Mouse (Mus musculus): ENCODE measurements around the gene Slc4a1.

Gene Slc4a1

DNA sequence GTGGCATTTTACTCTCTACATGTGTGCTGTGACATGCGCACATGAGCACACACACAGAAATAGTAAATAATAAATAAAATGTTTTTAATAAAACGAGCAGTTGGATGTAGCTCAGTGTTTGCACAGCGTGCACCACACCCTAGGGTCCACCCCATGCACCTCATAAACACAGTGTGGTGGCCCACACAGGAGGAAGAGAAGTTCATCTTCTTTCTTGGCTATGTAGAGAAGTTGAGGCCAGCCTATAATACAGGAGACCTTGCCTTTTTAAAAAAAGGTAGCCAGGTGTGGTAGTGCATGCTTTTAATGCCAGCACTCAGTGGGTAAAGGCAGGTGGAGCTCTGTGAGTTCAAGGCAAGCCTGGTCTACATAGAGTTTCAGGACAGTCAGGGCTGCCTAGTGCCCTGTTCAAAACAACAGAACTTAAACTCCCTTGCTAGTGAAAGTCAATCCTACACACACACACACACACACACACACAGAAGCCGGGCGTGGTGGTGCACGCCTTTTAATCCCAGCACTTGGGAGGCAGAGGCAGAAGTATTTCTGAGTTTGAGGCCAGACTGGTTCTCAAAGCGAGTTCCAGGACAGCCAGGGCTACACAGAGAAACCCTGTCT lies 8.2 kb upstream of the Slc4a1 start:
- DNase-seq (ENCODE audit: low read depth) = no peak

DNA sequence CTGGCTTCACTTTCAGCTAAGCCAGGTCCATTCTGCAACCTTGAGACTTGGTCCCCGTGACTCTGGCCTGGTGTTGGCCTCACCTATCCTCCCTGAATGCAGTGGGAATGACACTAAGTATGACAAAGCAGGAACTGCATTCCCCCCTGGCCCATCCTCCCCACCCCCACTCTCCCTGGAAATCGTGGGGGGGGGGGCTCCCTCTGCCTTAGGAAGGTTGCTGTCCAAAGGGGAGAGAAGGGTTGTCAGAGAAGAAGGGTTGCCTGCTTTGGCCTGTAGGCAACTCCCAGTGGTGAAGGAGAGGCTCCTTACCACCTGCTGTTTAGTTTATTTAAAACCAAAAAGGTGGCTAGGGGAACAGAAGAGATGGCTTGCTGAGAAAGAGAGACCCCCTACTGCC lies 7.6 kb upstream of the Slc4a1 start:
- DNase-seq (ENCODE audit: low read depth) = no peak

DNA sequence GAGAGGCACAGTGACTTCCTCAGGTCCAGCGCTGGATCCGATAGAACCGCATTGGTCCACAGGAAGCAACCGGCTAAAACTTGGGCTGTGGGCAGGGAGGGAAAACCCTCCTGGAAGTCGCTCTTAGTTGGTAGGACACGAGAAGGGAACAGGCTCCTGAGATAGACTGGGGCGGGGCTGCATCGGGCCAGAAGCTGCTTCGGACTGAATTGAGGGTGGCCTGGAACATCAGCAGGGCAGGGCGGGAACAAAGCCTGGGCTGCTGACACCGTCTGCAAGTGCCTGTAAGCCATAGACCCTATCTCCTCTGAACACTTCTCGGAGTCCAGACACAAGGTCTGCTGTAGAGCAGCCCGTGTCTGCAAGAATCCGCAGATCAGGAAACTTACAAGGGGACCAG lies 6.9 kb upstream of the Slc4a1 start:
- DNase-seq (ENCODE audit: low read depth) = no peak

DNA sequence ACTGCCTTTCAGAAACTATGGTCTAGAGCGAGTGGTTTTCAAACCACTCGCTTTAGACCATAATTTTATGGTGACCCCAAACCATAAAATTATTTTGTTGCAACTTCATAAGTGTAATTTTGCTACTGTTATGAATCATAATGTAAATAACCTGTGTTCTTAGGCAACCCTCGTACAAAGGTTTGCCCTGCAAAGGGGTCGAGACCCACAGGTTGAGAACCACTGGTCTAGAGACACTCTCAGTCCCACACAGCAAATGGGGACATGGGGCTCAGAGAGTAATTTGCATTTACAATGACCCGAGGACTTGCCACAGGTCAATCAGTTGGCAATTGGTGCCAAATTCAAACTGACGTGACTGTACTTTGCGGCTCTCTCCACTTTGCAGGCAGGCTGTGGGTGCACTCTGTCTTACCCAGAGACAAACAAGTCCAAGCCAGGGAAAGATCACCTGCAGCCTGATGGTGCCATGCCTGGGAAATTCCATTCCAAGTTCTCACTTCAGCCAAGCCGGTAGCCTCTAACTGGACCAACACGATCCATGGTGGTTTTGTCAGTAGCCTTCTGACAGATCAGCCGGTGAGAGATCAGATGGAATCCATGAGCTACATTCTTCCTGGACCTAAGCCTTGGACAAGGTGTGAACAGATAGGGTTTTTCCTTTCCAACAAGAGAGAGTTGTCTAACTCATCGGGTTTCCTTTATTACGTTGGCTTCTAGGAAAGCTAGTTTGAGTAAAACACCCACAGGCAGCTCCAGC lies 6.1 kb upstream of the Slc4a1 start:
- DNase-seq (ENCODE audit: low read depth) = no peak

DNA sequence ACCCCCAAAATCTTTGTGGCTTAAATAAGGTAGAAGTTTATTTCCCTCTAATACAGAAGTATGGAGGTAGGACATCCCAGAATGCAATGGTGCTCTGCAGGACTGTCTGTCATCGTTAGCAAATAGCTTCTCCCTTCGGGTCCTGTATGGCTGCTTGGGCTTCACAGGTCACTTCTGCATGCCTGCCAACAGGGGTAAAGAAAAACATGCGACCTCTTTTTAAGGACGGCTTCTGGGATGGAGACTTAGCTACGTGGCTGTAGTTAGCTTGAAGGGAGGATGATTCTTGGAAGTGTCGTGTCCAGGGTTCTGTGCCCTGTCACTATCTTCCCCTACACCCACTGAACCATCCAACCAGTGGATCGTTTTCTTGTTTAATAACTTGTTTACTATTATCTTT lies 4.3 kb upstream of the Slc4a1 start:
- no peak for DNase-seq (ENCODE audit: low read depth)

DNA sequence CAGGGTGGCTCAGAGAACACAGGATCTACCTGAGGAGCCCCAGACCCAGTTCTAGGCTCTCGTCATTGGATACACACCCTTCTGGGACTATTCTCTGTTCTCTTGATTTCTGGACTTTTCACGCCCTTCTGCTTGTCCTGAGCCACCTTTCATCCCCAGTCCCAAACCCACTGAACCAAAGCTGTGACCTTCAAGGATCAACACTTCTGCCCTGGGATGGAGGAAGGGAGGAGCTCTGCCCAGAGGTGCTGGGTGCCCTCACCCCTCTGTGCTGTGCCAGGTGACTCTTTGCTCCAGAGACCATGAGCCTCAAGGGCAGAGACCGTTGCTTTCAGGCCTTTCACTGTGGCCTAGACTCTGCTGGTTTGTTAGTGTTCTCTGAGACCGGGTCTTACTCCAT lies 3.3 kb upstream of the Slc4a1 start:
- DNase-seq (ENCODE audit: low read depth) = no peak

DNA sequence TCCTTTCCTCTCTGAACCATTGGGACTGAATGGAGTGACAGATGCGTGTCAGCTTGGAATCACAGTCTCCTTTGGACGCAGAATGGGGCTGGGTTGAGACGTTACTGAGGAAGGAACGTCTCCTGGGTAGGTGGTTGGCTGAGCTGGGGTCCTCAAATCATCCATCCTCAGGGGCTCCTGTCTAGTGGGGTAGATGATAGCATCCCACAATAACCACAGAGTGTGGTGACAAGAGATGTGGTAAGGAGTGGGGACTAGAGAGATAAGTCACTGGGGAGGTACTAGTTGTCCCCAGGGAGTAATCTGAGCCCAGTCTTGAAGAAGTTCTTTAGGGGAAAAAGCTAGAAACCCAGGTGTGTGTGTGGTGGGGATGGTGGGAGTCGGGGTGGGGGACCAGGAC lies 2.3 kb upstream of the Slc4a1 start:
- DNase-seq (ENCODE audit: low read depth) = no peak

DNA sequence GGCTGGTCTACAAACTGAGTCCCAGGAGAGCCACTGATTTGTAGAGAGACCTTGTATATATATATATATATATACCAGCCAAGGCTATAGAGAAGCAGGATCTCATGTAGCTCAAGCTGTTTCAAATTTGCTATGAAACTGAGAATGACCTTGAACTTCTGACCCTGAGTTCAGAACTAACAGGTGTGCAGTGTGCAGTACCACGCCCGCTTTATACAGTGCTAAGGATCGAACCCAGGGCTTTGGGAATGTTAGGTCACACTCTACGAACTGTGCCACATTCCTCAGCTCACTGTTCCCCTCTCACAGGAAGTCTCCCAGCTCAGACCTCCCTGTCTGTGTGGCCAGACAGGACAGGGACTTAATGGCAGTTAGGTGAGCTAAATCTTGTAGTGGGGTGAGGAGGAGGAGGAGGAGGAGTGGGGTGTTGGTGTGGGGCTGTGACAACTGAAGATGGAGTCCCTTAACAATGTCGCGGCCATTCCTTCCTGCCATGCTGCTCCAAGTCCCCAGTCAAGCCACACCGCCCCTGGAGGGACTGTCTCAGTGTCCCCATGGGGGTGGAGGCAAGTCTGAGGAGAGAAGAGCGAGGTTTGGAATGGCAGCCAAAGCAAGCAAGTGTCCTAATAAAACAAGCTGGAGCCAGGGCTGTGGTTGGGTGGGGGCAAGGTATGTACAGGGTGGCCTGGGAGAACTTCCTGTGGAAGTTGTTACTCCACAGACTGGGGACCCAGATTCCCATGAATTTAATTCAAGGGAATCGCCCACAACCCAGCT lies 1.7 kb upstream of the Slc4a1 start:
- DNase-seq (ENCODE audit: low read depth) = no peak

DNA sequence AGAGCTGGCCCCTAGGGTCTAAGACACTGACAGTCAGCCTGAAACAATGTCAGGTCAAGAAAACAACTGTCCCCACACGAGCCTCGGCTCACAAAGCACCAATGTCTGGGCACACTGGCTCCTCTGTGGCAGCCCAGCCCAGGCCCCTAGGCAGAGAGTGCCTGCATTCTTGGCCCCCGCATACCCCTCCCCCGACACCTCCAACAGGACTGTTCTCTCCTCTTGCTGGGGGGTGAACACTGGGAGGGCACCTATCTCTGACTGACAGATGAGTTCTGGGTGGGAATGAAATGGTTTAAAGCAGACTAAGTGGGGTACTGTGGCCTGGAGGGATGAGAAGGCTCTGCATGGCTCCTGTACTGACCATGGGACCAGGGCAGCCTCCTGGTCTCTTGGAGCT lies 304 bp downstream of the Slc4a1 start:
- DNase-seq (ENCODE audit: low read depth) = no peak

DNA sequence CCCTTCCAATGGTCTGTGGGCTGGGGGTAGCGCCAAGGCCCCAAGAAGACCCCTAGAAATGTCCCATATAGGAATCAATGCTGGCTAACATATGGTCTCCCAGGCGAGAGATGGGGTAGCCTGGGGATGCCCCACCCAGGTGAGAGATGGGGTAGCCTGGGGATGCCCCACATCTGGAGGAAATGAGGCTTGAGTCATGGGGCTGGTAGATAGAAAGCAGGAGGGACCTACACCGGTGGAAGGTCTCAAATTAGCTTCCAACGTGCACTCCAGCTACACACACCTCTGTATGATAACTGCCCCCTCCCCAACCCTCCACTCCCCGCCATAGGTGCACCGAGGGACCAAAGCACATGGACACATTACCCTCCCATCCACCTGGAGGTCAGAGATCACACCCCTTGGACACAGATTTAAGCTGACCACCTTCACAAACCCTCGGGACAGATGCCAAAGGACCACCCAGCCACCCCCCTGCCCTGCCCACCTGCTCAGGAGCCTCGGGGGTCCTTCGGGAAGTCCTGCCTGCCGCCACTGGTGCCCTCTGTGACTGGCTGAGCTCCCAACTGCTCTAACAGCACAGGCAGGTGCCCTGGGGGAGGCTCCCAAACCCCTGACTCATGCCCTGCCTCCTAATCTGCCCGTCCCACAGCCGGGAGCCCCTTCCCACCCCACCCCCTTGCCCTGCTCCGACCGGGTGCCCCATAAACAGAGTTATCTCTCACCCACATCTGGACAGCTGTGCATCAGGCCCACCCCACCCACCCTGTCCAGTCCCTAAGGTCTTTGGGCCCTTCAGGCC lies 1.2 kb downstream of the Slc4a1 start:
- DNase-seq (ENCODE audit: low read depth) = no peak

DNA sequence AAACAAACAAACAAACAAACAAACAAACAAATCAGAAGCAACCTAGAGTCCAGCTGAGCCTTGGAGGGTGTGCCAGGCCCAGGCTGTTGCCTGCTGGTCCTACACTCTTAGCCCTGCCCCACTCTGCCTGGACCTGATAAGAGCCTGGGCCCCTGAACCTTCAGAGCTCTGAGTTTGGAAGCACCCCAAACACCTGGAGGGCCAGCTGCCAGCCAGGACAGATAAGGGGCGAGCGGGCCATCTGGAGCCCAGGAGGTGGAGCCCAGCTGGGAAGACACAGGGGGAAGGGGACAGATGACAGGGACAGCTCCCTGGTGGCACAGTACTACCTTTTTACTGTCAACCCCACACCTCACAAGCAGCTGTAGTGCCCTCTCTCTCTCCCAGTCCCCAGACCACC lies 2.4 kb downstream of the Slc4a1 start:
- no peak for DNase-seq (ENCODE audit: low read depth)

DNA sequence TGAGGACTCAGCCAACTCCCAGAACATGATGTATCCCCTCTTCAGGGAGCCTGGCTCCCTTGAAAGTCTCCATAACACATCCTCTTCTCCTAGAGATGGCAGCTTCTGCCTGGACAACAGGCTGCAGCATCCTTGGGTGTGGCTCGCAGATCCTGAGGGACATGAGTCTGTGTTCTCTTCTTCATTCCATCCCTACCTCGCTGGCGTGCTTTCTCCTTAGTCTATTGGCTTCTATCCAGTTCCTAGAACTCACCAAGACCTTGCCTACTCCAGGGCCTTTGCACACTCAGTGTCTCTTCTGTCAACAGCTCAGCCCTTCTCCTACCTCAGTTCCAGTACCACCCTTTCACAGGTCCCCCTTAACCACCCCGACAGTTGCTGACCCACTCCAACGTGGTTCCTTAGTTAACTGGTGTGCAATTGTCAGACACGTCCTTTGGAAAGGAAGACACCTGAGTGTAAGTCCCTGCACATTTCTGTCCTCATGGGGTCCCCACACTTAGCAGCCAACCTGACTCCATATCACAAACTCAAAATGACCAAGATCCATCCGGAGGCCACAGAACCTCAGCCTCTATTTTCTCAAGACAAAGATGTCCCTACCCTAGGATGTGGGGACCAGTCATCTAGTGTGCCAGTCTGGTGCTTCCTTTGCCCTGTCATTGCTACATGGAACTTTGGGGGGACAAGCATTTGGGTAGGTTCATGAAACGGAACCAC lies 4.1 kb downstream of the Slc4a1 start:
- no peak for DNase-seq (ENCODE audit: low read depth)

DNA sequence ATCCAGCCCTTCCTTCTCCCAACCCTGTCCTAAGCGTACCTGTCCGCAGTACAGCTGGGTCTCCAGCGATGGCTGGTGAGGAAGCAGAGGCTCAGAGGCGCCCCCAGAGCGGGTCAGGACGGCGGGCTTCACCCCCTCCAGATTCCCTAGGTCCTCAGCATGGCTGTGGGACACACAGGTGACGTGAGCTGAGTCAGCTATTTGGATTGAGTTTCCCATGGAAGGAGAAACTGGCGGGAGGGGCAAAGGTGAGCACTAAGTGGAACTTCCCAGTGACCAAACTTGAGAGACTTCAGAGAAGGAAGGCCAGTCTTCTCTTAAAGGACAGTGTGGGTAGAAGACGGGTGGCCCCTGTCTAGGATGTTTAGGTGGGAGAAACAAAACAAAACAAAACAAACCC lies 7.6 kb downstream of the Slc4a1 start:
- no peak for DNase-seq (ENCODE audit: low read depth)

DNA sequence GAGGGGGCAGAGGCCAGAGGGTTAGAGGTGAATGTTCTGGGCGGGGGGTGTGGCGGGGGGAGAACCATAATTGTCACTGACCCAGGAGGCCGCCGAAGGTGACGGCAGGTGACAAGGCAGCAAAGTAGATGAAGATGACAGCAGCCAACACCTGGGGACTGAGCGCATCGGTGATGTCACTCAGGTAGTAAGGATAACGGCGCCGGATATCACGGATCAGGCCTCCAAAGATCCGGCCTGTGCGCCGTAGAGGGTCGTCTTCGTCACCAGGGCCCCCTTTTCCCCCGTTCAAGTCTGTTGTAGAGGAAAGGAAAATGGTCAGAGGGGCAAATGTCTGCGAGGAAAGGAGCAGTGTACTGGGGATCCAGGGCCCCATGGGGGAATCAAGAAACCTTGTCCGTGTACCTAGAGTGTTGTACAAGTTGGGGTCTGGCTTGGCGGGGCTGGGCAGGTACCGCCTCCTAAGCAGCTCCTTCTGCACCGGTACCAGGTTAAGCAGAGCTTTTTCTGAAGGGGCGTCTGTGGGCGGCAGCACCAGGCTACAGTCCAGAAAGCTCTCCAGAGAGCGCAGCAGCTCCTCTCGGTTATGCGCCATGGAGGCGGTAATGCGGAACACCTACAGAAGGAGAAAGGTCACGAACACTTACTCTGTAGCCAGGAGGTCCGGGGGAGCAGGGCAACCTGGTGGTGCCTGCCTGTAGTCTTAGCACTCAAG lies 9.2 kb downstream of the Slc4a1 start:
- DNase-seq (ENCODE audit: low read depth) = no peak

DNA sequence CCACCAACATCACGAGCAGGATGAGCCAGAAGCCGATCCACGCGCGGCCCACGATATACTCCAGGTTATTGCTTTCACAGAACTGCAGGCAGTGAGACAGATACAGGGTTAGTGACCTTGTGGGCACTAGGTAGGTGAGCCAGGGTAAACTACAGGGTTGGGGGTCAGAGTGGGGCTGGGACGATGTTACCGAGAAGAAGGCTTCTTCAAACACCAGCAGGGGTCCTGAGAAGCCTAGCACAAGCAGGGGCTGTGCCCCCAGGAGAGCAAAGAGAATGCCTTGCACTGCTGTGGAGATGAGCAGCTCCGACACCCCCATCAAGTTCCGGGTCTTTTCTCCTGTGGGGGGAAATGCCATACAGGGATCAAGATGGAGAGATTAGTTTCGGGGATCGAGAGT lies 9.8 kb downstream of the Slc4a1 start:
- DNase-seq (ENCODE audit: low read depth) = no peak

DNA sequence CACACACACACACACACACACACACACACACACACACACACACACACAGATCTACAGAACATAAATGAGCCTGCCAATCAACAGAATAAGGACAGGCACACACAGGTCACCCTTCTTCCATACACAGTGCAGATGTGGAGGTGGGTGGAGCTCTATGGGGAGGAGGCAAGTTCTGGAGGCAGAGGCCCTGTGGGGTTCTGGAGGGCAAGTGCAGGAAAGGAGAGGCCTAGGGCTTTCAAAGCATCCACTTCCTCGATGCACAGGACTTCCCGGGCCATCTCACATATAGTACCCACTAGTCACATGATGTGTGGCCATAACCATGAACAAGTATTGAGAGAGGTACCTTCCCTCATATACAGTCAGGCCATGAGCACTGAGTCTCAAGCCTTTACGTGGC lies 10.5 kb downstream of the Slc4a1 start:
- no peak for DNase-seq (ENCODE audit: low read depth)

DNA sequence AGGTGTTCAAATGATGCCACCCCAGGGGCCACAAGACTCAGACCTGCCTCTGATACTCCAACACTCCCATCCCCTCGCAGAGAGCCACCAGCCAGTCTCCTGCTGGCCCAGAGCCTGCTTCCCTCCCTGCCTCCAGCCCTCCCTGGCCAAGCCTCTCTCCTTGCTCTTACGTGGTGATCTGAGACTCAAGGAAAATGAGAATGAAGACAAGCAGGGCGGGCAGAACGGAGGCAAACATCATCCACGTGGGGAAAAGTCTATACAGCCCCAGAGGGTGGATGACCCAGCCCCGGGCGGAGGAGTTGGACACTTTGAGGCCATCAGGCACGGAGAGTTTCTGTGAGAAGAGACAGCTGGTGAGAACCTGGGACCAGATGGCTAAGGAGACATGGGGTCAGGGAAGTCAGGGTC lies 13.0 kb downstream of the Slc4a1 start:
- no peak for DNase-seq (ENCODE audit: low read depth)

DNA sequence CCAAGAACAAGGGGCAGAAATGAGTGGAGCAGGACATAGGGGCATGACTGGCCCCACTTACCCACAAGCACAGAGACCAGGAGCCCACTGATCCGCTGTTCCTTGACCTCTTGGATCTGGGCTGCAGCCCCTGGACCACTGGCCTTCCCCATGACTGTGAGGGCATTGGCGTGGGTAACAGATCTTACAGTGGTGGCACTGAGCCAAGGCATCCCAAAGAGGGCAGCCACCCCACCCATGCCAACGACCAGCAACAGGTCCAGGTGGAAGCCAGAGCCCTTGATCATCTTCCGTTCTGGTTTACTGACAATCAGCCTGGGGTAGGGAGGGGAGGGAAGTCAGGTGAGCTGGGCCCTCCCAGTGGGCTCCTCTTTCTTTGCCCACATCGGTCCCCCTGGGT lies 13.6 kb downstream of the Slc4a1 start:
- no peak for DNase-seq (ENCODE audit: low read depth)

DNA sequence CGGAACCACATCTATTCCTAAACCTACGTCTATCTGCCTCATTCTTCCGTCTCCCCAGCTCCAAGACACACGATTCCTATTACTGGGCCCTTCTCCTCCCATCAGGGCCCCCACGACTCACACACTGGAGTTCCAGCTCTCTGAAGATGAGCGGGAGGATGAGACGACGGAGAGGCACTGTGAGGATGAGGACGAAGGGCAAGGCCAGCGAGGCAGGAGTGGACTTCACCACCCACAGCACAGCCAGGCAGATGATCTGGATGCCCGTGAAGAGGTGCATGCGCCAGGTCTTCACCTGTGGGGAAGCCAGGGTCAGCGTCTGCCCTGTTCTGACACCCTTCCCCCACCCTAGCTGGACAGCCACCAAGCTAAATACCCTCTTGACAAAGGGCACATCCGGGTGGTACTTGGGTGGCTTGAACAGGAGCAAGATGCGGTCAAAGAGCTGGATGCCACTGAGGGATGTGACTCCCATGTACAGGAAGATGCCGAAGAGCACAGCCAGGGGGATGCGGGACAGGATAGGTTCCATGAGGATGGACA lies 15.0 kb downstream of the Slc4a1 start:
- DNase-seq (ENCODE audit: low read depth) = no peak

DNA sequence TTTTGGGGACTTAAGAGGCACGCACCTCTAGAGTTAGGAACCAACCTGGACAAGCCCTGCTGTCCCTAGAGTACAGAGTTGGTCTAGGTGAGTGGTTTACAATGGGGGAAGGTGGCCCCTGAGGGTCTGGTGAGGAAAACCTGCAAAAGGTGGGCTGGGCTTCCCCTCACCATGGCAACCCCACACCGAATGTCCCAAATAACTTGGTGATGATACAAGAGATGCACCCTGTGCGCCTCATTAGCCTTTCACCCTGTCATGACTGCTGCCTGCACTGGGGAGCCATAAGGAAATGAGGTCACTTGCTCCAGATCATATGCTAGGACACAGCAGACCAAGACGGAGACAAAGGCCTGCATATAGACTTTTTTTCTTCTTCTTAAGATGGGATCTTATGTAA lies 15.6 kb downstream of the Slc4a1 start:
- no peak for DNase-seq (ENCODE audit: low read depth)
